Mouse (Mus musculus): ENCODE results near the gene a. TPM values are rescaled to one million over a fixed set of nuclear protein-coding genes. Genes with fewer than 3 reads are reported as not detected.
"Not testable (repeated sequence)": the region's sequence is repeated elsewhere in the genome, so short reads cannot be mapped to it uniquely, and the experiment has no call there.

Gene a
- polyA plus RNA-seq, 1 experiment from 2014 or later: 9.4 TPM

- Histone ChIP-seq H3K4me1 (no peaks in the 10 kb centered on the region), H3K27ac (no peak overlapping the region), H3K4me2 (replicated peaks) (no peak overlapping the region), H3K36me3 (no peaks in the 10 kb centered on the region), H3K27me3 (no peaks in the 10 kb centered on the region), H3K9me3 (no peaks in the 10 kb centered on the region), H3K9ac (no peak overlapping the region), H3K4me3 (no peak overlapping the region)
- 78% methylated on average over 6 of the region's 6 CpGs for WGBS
- no peak for ATAC-seq (ENCODE audit: insufficient number of reproducible peaks, insufficient read depth, low FRiP score, low TSS enrichment)
Observed at GRCm38 (mm10) chr2:154909789-154910188, 118.6 kb downstream of the a start.

GRCm38 (mm10) chr2:154915922-154916541, 124.8 kb downstream of the a start:
- no peak overlapping the region for H3K4me3 ChIP-seq
- 38% methylated on average over 12 of the region's 12 CpGs for WGBS
- H3K4me2 ChIP-seq (replicated peaks): no peak overlapping the region
- no peaks in the 10 kb centered on the region for H3K4me1 ChIP-seq
- H3K9me3 ChIP-seq: no peaks in the 10 kb centered on the region
- no peaks in the 10 kb centered on the region for H3K36me3 ChIP-seq
- H3K9ac ChIP-seq: no peak overlapping the region
- peak overlapping the region; percentile 24; the same call in 1 of the 2 replicates for H3K27ac ChIP-seq
- ATAC-seq (ENCODE audit: insufficient number of reproducible peaks, insufficient read depth, low FRiP score, low TSS enrichment): peak; percentile 60; the same call in 1 of the 2 replicates
- H3K27me3 ChIP-seq: no peaks in the 10 kb centered on the region

- peak overlapping the region; percentile 67 for H3K27ac ChIP-seq
- no peaks in the 10 kb centered on the region for H3K4me1 ChIP-seq
- H3K4me3 ChIP-seq: no peak overlapping the region
- no peak overlapping the region for H3K4me2 ChIP-seq (replicated peaks)
- no peaks in the 10 kb centered on the region for H3K27me3 ChIP-seq
- no peaks in the 10 kb centered on the region for H3K36me3 ChIP-seq
- WGBS: 16% methylated on average over 2 of the region's 2 CpGs
- no peak overlapping the region for H3K9ac ChIP-seq
- no peaks in the 10 kb centered on the region for H3K9me3 ChIP-seq
- ATAC-seq (ENCODE audit: insufficient number of reproducible peaks, insufficient read depth, low FRiP score, low TSS enrichment): no peak
Observed at GRCm38 (mm10) chr2:154916547-154916946, 125.3 kb downstream of the a start.

GRCm38 (mm10) chr2:154917866-154918641, 126.9 kb downstream of the a start:
- WGBS: 79% methylated on average over 13 of the region's 13 CpGs
- Histone ChIP-seq H3K27ac (no peak overlapping the region), H3K27me3 (no peaks in the 10 kb centered on the region), H3K4me3 (no peak overlapping the region), H3K4me1 (no peaks in the 10 kb centered on the region), H3K4me2 (replicated peaks) (no peak overlapping the region), H3K9me3 (no peaks in the 10 kb centered on the region), H3K36me3 (no peaks in the 10 kb centered on the region), H3K9ac (no peak overlapping the region)
- no peak for ATAC-seq (ENCODE audit: insufficient number of reproducible peaks, insufficient read depth, low FRiP score, low TSS enrichment)

GRCm38 (mm10) chr2:154920896-154921295, 129.7 kb downstream of the a start:
- no peak overlapping the region for H3K9ac ChIP-seq
- no peak overlapping the region for H3K4me3 ChIP-seq
- no peaks in the 10 kb centered on the region for H3K27me3 ChIP-seq
- H3K27ac ChIP-seq: no peak overlapping the region
- no peak for ATAC-seq (ENCODE audit: insufficient number of reproducible peaks, insufficient read depth, low FRiP score, low TSS enrichment)
- no peaks in the 10 kb centered on the region for H3K36me3 ChIP-seq
- peaks cover 4% of the 10 kb centered on the region; the same call in 1 of the 2 replicates for H3K4me1 ChIP-seq
- no peak overlapping the region for H3K4me2 ChIP-seq (replicated peaks)
- no peaks in the 10 kb centered on the region for H3K9me3 ChIP-seq
- 84% methylated on average over 7 of the region's 7 CpGs for WGBS

GRCm38 (mm10) chr2:154922134-154922533, 130.9 kb downstream of the a start:
- not testable (repeated sequence) for H3K36me3 ChIP-seq; H3K4me1 ChIP-seq; H3K4me2 ChIP-seq (replicated peaks); ATAC-seq (ENCODE audit: insufficient number of reproducible peaks, insufficient read depth, low FRiP score, low TSS enrichment); H3K27ac ChIP-seq; H3K27me3 ChIP-seq; H3K9ac ChIP-seq; H3K4me3 ChIP-seq; H3K9me3 ChIP-seq
- WGBS: no CpG with 5 or more reads among the region's 4 CpGs

- no peaks in the 10 kb centered on the region for H3K36me3 ChIP-seq
- WGBS: 42% methylated on average over 7 of the region's 7 CpGs
- no peak for ATAC-seq (ENCODE audit: insufficient number of reproducible peaks, insufficient read depth, low FRiP score, low TSS enrichment)
- H3K4me2 ChIP-seq (replicated peaks): no peak overlapping the region
- H3K27me3 ChIP-seq: no peaks in the 10 kb centered on the region
- peak overlapping the region; percentile 73 for H3K27ac ChIP-seq
- no peak overlapping the region for H3K4me3 ChIP-seq
- no peak overlapping the region for H3K9ac ChIP-seq
- no peaks in the 10 kb centered on the region for H3K9me3 ChIP-seq
- H3K4me1 ChIP-seq: peaks cover 12% of the 10 kb centered on the region; the same call in 1 of the 2 replicates
Observed at GRCm38 (mm10) chr2:154925411-154926031, 134.3 kb downstream of the a start.

GRCm38 (mm10) chr2:154926843-154927242, 135.6 kb downstream of the a start:
- Histone ChIP-seq H3K4me2 (replicated peaks) (no peak overlapping the region), H3K4me3 (no peak overlapping the region), H3K9me3 (no peaks in the 10 kb centered on the region), H3K27ac (no peak overlapping the region), H3K9ac (no peak overlapping the region), H3K27me3 (no peaks in the 10 kb centered on the region), H3K36me3 (no peaks in the 10 kb centered on the region), H3K4me1 (peaks cover 13% of the 10 kb centered on the region; the same call in 1 of the 2 replicates)
- ATAC-seq (ENCODE audit: insufficient number of reproducible peaks, insufficient read depth, low FRiP score, low TSS enrichment): no peak
- 52% methylated on average over 6 of the region's 6 CpGs for WGBS

- Histone ChIP-seq H3K4me2 (replicated peaks) (no peak overlapping the region), H3K9me3 (no peaks in the 10 kb centered on the region), H3K4me1 (peaks cover 16% of the 10 kb centered on the region; the same call in 1 of the 2 replicates), H3K27me3 (no peaks in the 10 kb centered on the region), H3K4me3 (no peak overlapping the region), H3K27ac (no peak overlapping the region), H3K9ac (no peak overlapping the region), H3K36me3 (no peaks in the 10 kb centered on the region)
- 31% methylated on average over 2 of the region's 2 CpGs for WGBS
- no peak for ATAC-seq (ENCODE audit: insufficient number of reproducible peaks, insufficient read depth, low FRiP score, low TSS enrichment)
Observed at GRCm38 (mm10) chr2:154928298-154928697, 137.1 kb downstream of the a start.

GRCm38 (mm10) chr2:154933884-154934283, 142.7 kb downstream of the a start:
- Histone ChIP-seq H3K9ac (no peak overlapping the region), H3K36me3 (no peaks in the 10 kb centered on the region), H3K27me3 (no peaks in the 10 kb centered on the region), H3K27ac (no peak overlapping the region), H3K9me3 (no peaks in the 10 kb centered on the region), H3K4me1 (peaks cover 14% of the 10 kb centered on the region), H3K4me2 (replicated peaks) (no peak overlapping the region), H3K4me3 (no peak overlapping the region)
- WGBS: 54% methylated on average over 4 of the region's 4 CpGs
- no peak for ATAC-seq (ENCODE audit: insufficient number of reproducible peaks, insufficient read depth, low FRiP score, low TSS enrichment)

GRCm38 (mm10) chr2:154936106-154936505, 144.9 kb downstream of the a start:
- peaks cover 16% of the 10 kb centered on the region for H3K4me1 ChIP-seq
- 65% methylated on average over 6 of the region's 6 CpGs for WGBS
- H3K4me2 ChIP-seq (replicated peaks): no peak overlapping the region
- ATAC-seq (ENCODE audit: insufficient number of reproducible peaks, insufficient read depth, low FRiP score, low TSS enrichment): no peak
- H3K9me3 ChIP-seq: no peaks in the 10 kb centered on the region
- H3K27ac ChIP-seq: no peak overlapping the region
- H3K36me3 ChIP-seq: no peaks in the 10 kb centered on the region
- H3K27me3 ChIP-seq: no peaks in the 10 kb centered on the region
- H3K9ac ChIP-seq: no peak overlapping the region
- H3K4me3 ChIP-seq: no peak overlapping the region
